Mouse (Mus musculus) lung, embryonic 16.5 days (tissue): ENCODE data around the gene Defb11. TPM values are rescaled to one million over a fixed set of nuclear protein-coding genes. Genes with fewer than 3 reads are reported as not detected.
"Not testable (repeated sequence)": the region's sequence is repeated elsewhere in the genome, so short reads cannot be mapped to it uniquely, and the experiment has no call there.

ENCODE experiments used
- ATAC-seq: fragments of 200-750 bp; cut with Nextera tagmentation; 2 replicates; pipeline ENCODE4 v1.8.0; 2017; ENCODE audit warnings: low read depth, mild to moderate bottlenecking, moderate library complexity
- H3K27ac ChIP-seq: fragments of 300-500 bp; sonication (generic); 2 replicates; pipeline ENCODE4 v1.5.1; 2014; ENCODE audit warnings: mild to moderate bottlenecking, control low read depth, low read length
- H3K27me3 ChIP-seq: fragments of 300-500 bp; sonication (generic); 2 replicates; pipeline ENCODE4 v1.6.1; 2014; ENCODE audit warnings: low read depth, low read length, mixed read lengths; ENCODE audit not compliant: control insufficient read depth, insufficient read depth
- H3K36me3 ChIP-seq: fragments of 300-500 bp; sonication (generic); 2 replicates; pipeline ENCODE4 v1.6.1; 2014; ENCODE audit warnings: low read length; ENCODE audit not compliant: control insufficient read depth, insufficient read depth
- H3K4me1 ChIP-seq: fragments of 300-500 bp; sonication (generic); replicated peaks from 2 replicates; pipeline ENCODE4 v1.6.1; 2014; ENCODE audit warnings: low read length, mixed read lengths; ENCODE audit not compliant: control insufficient read depth, insufficient read depth
- H3K4me2 ChIP-seq: fragments of 300-500 bp; sonication (generic); 2 replicates; pipeline ENCODE4 v1.6.1; 2014; ENCODE audit warnings: low read depth, low read length, control low read depth
- H3K4me3 ChIP-seq: fragments of 300-500 bp; sonication (generic); 2 replicates; pipeline ENCODE4 v1.5.1; 2014; ENCODE audit warnings: mild to moderate bottlenecking, low read length, control low read depth
- H3K9ac ChIP-seq: fragments of 300-500 bp; sonication (generic); 2 replicates; pipeline ENCODE4 v1.6.1; 2014; ENCODE audit warnings: low read length, control low read depth
- H3K9me3 ChIP-seq: fragments of 300-500 bp; sonication (generic); 2 replicates; pipeline ENCODE4 v1.6.1; 2016; ENCODE audit warnings: low read length; ENCODE audit not compliant: control insufficient read depth
- WGBS: fragments of 180-500 bp; shearing (Covaris S2); extraction: QIAGEN DNeasy Blood & Tissue Kit; methylation state at CpG from one replicate; pipeline ENCODE4 v1.1.7; 2014; 5-methylcytosine and 5-hydroxymethylcytosine counted together
- polyA plus RNA-seq: library from polyadenylated mRNA; unstranded; fragments of >200 nt; fragmentation: Nextera tagmentation; extraction: Ambion mirVana; gene quantifications from 2 replicates; pipeline ENCODE4 v1.2.1, GENCODE M21; 2015

The Defb11 gene
- polyA plus RNA-seq, 1 experiment from 2014 or later: not detected

DNA sequence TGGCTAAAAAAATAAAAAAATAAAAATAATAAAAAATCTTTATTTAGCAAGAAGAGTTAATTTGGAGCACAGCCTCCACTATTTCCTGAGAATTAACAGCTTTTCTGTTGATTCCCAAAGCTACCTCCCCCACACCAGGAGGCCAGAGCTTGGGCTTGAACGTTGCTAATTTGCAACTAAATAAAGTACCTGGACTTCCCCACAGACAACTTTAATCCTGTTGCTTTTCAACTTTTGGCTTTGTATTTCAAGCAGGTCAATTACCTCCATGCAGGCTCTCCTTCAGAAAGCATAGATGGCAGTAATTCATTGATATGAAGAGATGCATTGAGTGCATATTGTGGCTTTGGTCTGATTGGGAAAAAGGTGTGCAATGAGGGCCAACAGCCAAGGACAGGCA, 5.7 kb upstream of the Defb11 start:
- no peak overlapping the region for H3K9ac ChIP-seq
- ATAC-seq: no peak
- H3K36me3 ChIP-seq: no peaks in the 10 kb centered on the region
- H3K27ac ChIP-seq: no peak overlapping the region
- no peaks in the 10 kb centered on the region for H3K27me3 ChIP-seq
- no peaks in the 10 kb centered on the region for H3K9me3 ChIP-seq
- H3K4me2 ChIP-seq: no peak overlapping the region
- H3K4me1 ChIP-seq: no peaks in the 10 kb centered on the region
- H3K4me3 ChIP-seq: no peak overlapping the region
- 19% methylated on average over 1 of the region's 1 CpGs for WGBS

- H3K9ac ChIP-seq, ATAC-seq, H3K4me3 ChIP-seq, H3K4me2 ChIP-seq, H3K27me3 ChIP-seq, H3K36me3 ChIP-seq, H3K9me3 ChIP-seq, H3K4me1 ChIP-seq, H3K27ac ChIP-seq: not testable (repeated sequence)
Measured at GRCm38 (mm10) chr8:21885321-21885720, 20.9 kb downstream of the Defb11 start, which contains the start of gene Defb9. TSS of gene Defb9 (minus strand) at chr8:21885421.

GRCm38 (mm10) chr8:21858586-21858985, 47.6 kb downstream of the Defb11 start, which contains the start of gene Defb10:
TSS of gene Defb10 (plus strand) at chr8:21858901.
- H3K27me3 ChIP-seq: not testable (repeated sequence)
- WGBS: 66% methylated on average over 1 of the region's 1 CpGs

More at GRCm38 (mm10) chr8:21858586-21858985, 47.6 kb downstream of the Defb11 start, which contains the start of gene Defb10:
- H3K36me3 ChIP-seq, H3K27ac ChIP-seq, H3K4me3 ChIP-seq, H3K4me1 ChIP-seq, H3K9me3 ChIP-seq, H3K9ac ChIP-seq, H3K4me2 ChIP-seq, ATAC-seq: not testable (repeated sequence)

Other genes starting within 250 kb of the Defb11 start
- not detected in 2 replicates for gene Defa34, start 240.6 kb downstream of the Defb11 start, polyA plus RNA-seq
- gene AY761184, start 202.8 kb downstream of the Defb11 start, polyA plus RNA-seq: not detected in 2 replicates
- gene Defa24, start 171.9 kb downstream of the Defb11 start, polyA plus RNA-seq: not detected in 2 replicates
- not detected in 2 replicates for gene Defb50, start 82.9 kb downstream of the Defb11 start, polyA plus RNA-seq
- gene Defb2, start 66.5 kb downstream of the Defb11 start, polyA plus RNA-seq: not detected in 2 replicates
- gene Defb10, start 47.5 kb downstream of the Defb11 start, polyA plus RNA-seq: not detected in 2 replicates
- gene Defb9, start 21.0 kb downstream of the Defb11 start, polyA plus RNA-seq: not detected in 2 replicates
- gene Defb15, start 26.3 kb upstream of the Defb11 start, polyA plus RNA-seq: not detected in 2 replicates
- not detected in 2 replicates for gene Defb35, start 31.9 kb upstream of the Defb11 start, polyA plus RNA-seq
- not detected in 2 replicates for gene Defb13, start 40.4 kb upstream of the Defb11 start, polyA plus RNA-seq
- gene Fam90a1a, start 52.3 kb upstream of the Defb11 start, polyA plus RNA-seq: not detected in 2 replicates
- gene Ccdc70, start 63.4 kb upstream of the Defb11 start, polyA plus RNA-seq: not detected in 2 replicates
- gene Atp7b, start 153.9 kb upstream of the Defb11 start, polyA plus RNA-seq: 2.6 and 3.0 TPM in 2 replicates
- gene Alg11, start 154.3 kb upstream of the Defb11 start, polyA plus RNA-seq: 27.9 and 30.1 TPM in 2 replicates
- 2.0 and 3.1 TPM in 2 replicates for gene Nek5, start 218.6 kb upstream of the Defb11 start, polyA plus RNA-seq